Mouse (Mus musculus) lung, adult 2 months (tissue): ENCODE results near the gene U90926. TPM values are rescaled to one million over a fixed set of nuclear protein-coding genes. Genes with fewer than 3 reads are reported as not detected.
A peak's percentile ranks its signal among the peaks of the same experiment; 100 is the strongest.

Source experiments
- DNase-seq: peaks from one replicate; pipeline ENCODE4 v3.0.0; 2022
- H3K4me1 ChIP-seq: fragments of 200-500 bp; 2 replicates; pipeline ENCODE4 v1.6.1; 2011; ENCODE audit warnings: low read length; ENCODE audit not compliant: control insufficient read depth, insufficient read depth
- H3K4me3 ChIP-seq: fragments of 200-500 bp; replicated peaks from 2 replicates; pipeline ENCODE3; 2011; ENCODE audit warnings: low read depth, mild to moderate bottlenecking, control low read depth, low read length; ENCODE audit errors: extremely low read depth
- CTCF ChIP-seq: fragments of 200-500 bp; IDR thresholded peaks from 2 replicates; pipeline ENCODE4 v1.5.1; 2011; ENCODE audit warnings: mild to moderate bottlenecking, low read length, control low read depth; ENCODE audit not compliant: insufficient read depth
- POLR2A ChIP-seq: fragments of 200-500 bp; IDR thresholded peaks from 2 replicates; pipeline ENCODE4 v1.6.1; 2011; ENCODE audit warnings: low read depth, mild to moderate bottlenecking, control low read depth, low read length, borderline replicate concordance; ENCODE audit errors: extremely low read depth
- WGBS: fragments of 180-500 bp; shearing (Covaris S2); methylation state at CpG from one replicate; pipeline ENCODE4 v1.1.7; 2018; 5-methylcytosine and 5-hydroxymethylcytosine counted together
- polyA plus RNA-seq: library from polyadenylated mRNA; depleted of rRNA; stranded (reverse); fragments of >200 nt; gene quantifications from 2 replicates; pipeline ENCODE4 v1.2.3, GENCODE M21; 2012; rRNA removed

The U90926 gene
- not detected in 2 replicates for polyA plus RNA-seq

GRCm38 (mm10) chr5:92215308-92215707 lies at the start of gene U90926:
U90926 (minus strand) TSS chr5:92215408.
- TF ChIP-seq CTCF (no peak), POLR2A (no peak)
- 83% methylated on average over 4 of the region's 4 CpGs for WGBS
- no peak within 1 kb of the TSS for H3K4me3 ChIP-seq
- no peaks in the 10 kb centered on the region for H3K4me1 ChIP-seq
- DNase-seq, result no peak

GRCm38 (mm10) chr5:92263761-92264359 lies 48.7 kb upstream of the U90926 start:
- DNase-seq, result no peak
- 37% methylated on average over 4 of the region's 4 CpGs for WGBS
- TF ChIP-seq POLR2A, result no peak
- no peak for TF ChIP-seq CTCF
- H3K4me1 ChIP-seq, result no peaks in the 10 kb centered on the region
- no peak overlapping the region for H3K4me3 ChIP-seq

GRCm38 (mm10) chr5:92262646-92263045 lies 47.4 kb upstream of the U90926 start:
- Histone ChIP-seq H3K4me1 (no peaks in the 10 kb centered on the region), H3K4me3 (no peak overlapping the region)
- 84% methylated on average over 8 of the region's 8 CpGs for WGBS
- DNase-seq, result no peak
- TF ChIP-seq CTCF (no peak), POLR2A (no peak)

- TF ChIP-seq CTCF (no peak), POLR2A (no peak)
- WGBS, result 34% methylated on average over 6 of the region's 6 CpGs
- Histone ChIP-seq H3K4me3 (no peak within 1 kb of the TSS), H3K4me1 (peaks cover 2% of the 10 kb centered on the region; the same call in 1 of the 2 replicates)
- no peak for DNase-seq
These were observed 41.0 kb upstream of the U90926 start, which contains the start of gene Ppef2 for GRCm38 (mm10) chr5:92256218-92256617. Ppef2 (minus strand) TSS chr5:92256278.

- Histone ChIP-seq H3K4me3 (no peak overlapping the region), H3K4me1 (peaks cover 2% of the 10 kb centered on the region; the same call in 1 of the 2 replicates)
- TF ChIP-seq POLR2A, result no peak
- TF ChIP-seq CTCF, result no peak
- no peak for DNase-seq
- 55% methylated on average over 6 of the region's 6 CpGs for WGBS
These were observed 39.3 kb upstream of the U90926 start for GRCm38 (mm10) chr5:92254476-92254875.

- Histone ChIP-seq H3K4me3 (no peak overlapping the region), H3K4me1 (peaks cover 2% of the 10 kb centered on the region; the same call in 1 of the 2 replicates)
- DNase-seq, result no peak
- no peak for TF ChIP-seq POLR2A
- TF ChIP-seq CTCF, result peak; percentile 27; the same call in 1 of the 2 replicates
- WGBS, result 20% methylated on average over 18 of the region's 18 CpGs
These were observed 37.7 kb upstream of the U90926 start for GRCm38 (mm10) chr5:92252797-92253343.

GRCm38 (mm10) chr5:92252031-92252430 lies 36.8 kb upstream of the U90926 start:
- no peak for TF ChIP-seq CTCF
- no peak for TF ChIP-seq POLR2A
- Histone ChIP-seq H3K4me1 (peaks cover 2% of the 10 kb centered on the region; the same call in 1 of the 2 replicates), H3K4me3 (no peak overlapping the region)
- 88% methylated on average over 6 of the region's 6 CpGs for WGBS
- no peak for DNase-seq

- WGBS, result 69% methylated on average over 11 of the region's 11 CpGs
- no peak for DNase-seq
- Histone ChIP-seq H3K4me3 (no peak overlapping the region), H3K4me1 (peaks cover 2% of the 10 kb centered on the region; the same call in 1 of the 2 replicates)
- TF ChIP-seq POLR2A (no peak), CTCF (no peak)
These were observed 33.4 kb upstream of the U90926 start for GRCm38 (mm10) chr5:92248614-92249013.

- H3K4me1 ChIP-seq, result no peaks in the 10 kb centered on the region
- no peak for DNase-seq
- no peak overlapping the region for H3K4me3 ChIP-seq
- 73% methylated on average over 9 of the region's 9 CpGs for WGBS
- TF ChIP-seq POLR2A (no peak), CTCF (no peak)
These were observed 30.3 kb upstream of the U90926 start for GRCm38 (mm10) chr5:92245483-92245882.

- 92% methylated on average over 2 of the region's 2 CpGs for WGBS
- no peak for DNase-seq
- Histone ChIP-seq H3K4me3 (no peak overlapping the region), H3K4me1 (no peaks in the 10 kb centered on the region)
- TF ChIP-seq CTCF (no peak), POLR2A (no peak)
These were observed 29.7 kb upstream of the U90926 start for GRCm38 (mm10) chr5:92244900-92245299.
